Mouse (Mus musculus) monocyte, adult 2 months (primary cell): Measurements from ENCODE around the gene Cdc16.
"Not testable (repeated sequence)": the region's sequence is repeated elsewhere in the genome, so short reads cannot be mapped to it uniquely, and the experiment has no call there.

Experiments used
- DNase-seq, 2 experiments: peaks; one replicate each; pipeline ENCODE4 v3.0.0; 2022; ENCODE audit warnings: low spot score in 2 of 2, low read depth in 1 of 2

Cdc16 gene

DNA sequence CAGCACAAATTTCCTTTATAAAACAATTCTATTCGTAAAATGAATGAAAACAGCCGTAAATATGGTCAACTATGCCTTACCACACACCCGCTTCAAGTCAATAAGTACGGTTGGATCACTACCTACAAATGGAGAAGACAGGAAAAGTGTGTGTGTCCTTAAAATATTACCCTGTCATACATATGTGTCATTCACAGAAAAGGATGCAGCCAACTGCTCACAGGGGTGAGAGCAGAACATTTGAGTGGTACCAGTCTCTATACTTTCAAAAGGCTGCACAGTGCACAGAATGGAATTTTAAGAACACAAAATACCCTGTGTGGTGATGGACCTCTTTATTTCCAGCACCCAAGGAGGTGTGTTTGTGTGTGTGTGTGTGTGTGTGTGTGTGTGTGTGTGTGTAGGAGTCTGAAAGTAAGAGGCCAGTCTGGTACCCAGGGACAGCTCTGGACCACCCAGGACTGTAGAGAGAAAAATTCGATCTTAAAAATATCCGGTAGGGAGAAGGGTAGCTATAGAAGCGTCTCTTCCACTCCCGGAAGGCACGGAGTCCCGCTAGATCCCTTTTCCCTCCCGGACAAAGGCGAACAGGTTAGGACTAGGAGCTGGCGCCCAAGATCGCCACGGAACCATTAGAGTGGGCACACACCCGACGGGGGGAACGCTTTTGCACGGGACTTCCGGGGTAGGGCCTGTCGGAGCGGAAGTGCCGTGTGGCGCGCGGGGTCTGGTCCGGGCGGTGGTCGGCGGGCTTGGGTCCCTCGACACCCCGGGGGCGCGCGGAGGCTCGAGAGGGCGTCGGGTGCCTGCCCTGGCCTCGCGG, at the start of gene Cdc16:
Gene Cdc16 (plus strand): TSS at position 695 of the 823 bp plus-strand sequence.
- DNase-seq: peak; percentile 43 to 74

DNA sequence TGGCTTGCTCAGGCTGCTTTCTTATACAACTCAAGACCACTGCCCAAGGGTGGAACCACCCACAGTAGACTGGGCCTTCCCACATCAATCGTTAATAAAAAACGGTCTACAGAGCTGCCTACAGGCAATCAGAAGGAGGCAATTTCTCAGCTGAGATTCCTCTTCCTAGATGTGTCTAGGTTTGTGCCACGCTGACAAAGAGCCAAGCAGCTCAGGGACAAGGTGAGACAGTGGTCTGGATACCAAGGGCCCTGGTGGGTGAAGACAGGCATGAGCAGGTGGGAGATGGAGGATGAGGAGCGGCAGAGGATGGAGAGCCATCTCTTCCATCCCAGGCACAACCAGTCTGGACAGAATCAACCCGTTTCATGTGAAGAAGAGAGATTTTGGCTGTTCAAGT, 49.0 kb upstream of the Cdc16 start:
- no peak for DNase-seq

DNA sequence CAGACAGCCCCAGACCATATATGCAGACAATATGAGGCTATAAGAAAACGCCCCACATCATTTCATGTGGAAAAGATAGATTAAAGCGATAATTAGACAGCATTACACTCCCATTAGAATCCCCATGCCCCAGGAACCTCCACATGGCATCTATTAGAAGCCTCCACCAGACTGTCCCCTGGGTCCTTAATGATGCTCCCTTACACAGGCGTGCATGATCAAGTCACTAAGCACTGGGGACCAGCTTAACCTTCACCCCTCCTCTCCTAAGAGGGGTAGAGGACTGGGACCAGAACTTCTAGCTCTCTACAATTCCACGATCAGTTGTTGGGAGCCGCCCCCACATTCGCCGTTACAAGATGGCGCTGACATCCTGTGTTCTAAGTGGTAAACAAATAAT, 38.5 kb upstream of the Cdc16 start:
- no peak for DNase-seq

DNA sequence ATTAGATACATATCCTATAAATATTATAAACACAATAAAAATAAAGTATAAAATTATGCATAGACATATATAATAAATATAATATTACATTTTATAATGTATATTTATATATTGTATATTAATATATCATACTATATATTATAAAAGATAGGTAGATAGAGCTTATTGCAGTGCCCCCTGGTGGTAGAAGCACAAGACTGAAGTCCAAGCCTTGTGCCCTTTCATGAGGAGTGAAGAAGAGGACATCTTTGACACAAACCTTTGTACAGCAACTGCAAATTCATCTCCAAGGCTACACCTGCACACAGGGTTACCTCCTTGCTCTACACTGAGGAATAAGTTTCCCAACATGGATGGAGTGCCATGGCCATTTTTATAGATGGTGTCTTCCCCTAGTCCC, 31.8 kb upstream of the Cdc16 start:
- peak in 1 of 2 experiments; percentile 26 for DNase-seq

DNA sequence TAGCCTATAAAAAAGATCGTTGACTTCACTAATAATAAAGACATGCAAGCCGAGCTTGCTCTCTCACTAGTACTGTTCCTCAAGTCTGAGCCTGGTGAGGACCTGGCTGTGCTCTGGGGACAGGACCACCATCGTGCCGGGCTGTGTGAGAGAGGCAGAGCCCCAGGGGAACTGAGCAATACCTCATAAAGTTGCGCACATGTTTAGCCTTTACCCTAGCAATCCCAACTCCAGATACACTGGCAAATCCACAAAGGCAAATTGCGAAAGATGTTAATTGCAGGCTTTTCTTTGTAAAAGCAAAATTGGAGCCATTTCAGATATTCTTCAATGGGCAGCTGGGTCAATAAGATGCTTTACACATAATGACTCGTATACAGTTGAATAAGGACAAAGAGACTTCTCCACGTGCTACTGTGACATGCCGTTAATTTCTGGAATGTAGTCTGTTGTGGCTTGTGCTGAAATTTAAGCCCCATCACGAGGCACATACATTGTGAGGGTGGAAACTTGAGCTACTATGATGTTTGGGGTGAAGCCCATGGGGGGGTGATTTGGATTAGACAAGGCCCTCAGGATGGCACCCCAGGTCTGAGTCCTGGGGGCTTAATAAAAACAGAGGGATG, 29.9 kb upstream of the Cdc16 start:
- no peak for DNase-seq

DNA sequence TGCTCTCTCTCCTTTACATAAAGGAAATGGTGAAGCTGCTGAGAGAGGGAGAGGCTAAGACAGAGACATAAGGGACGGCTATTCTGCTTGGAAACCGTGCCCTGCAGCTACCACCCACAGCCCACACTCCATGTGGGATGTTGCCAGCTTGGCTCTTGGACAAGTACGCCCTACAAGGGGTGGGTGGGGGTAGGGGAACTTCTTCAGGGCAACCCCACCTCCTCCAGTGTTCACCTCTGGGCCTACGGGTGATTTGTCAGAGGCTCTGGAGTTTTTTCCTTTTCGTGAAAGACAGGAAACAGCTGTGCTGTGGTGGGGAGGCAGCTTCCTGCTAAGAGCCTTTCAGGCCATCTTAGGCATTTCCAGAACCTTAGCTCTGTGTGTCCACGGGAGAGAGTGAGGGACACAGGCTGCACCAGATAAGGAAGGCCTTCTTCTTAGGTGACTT, 17.1 kb upstream of the Cdc16 start:
- no peak for DNase-seq

DNA sequence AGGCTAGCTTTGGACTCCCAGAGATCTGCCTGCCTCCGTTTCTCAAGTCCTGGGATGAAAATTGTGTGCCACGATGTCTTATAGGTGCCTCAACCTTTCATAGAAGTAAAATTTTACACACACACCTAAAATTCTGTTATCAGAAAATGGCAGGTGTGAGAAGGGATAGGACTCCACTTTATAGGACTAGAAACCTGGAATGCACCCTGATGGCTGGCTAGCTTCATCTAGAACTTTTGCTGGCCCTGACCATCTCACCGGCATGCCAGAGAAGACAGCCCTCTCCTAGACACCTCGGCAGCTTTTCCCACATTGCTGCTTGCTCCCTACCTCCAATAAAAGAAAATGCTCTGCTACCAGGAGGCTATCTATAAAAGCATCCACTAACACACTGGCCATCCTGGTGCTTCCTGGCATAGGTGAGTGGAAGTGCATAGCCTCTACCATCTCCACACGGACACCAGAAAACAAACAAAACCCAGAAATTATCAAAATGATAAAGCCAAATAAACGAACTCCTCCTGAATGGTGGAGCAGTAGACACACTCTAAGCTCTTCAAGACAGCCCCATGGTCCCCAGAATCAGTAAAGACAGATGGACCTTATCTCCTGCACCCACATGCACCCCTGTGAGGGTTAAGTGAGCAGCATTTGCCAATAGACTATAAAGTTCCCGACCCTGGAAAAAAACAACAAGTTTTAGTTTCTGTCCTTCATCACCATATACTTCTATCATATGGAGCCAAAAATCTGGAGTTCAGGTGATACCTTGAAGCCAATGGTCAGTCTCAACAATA, 16.5 kb upstream of the Cdc16 start:
- no peak for DNase-seq

DNA sequence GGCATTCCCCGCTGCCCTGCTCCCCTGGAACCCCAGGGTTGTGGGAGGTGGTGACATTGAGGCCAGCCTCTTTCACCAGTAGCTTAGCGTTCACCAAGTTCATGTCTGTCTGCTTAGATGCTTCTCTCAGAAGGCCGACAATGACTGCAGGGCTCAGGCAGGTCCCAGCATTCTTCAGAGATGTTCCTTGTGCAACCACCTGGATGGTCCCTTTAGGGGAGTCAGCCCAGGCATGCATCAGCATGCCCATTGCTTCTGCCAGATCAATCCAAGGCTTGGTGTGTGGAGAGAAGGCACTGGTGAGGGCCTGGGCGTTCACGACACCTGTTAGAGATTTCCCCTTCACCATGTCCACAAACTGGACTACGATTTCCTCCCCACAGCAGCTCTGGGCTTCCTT, 11.3 kb upstream of the Cdc16 start:
- not testable (repeated sequence) for DNase-seq

DNA sequence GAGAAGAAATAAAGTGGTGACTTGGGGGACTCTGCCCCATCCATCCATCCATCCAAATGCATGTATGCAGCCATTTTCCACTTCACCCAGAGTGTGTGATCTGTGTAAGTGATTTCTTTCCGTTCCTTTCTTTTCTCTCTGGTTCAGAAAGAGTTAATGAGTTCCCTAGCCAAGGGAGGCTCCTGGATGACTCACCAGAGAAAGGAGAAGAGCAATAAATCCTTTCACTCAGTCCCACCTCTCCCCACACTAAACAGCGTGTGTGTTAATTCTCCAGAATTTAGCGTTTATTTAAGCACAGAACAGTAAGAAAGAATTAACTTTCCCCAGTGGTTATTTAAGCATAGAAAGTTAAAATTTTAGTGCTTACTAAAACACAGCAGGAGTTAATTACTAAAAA, 9.8 kb upstream of the Cdc16 start:
- DNase-seq: no peak

DNA sequence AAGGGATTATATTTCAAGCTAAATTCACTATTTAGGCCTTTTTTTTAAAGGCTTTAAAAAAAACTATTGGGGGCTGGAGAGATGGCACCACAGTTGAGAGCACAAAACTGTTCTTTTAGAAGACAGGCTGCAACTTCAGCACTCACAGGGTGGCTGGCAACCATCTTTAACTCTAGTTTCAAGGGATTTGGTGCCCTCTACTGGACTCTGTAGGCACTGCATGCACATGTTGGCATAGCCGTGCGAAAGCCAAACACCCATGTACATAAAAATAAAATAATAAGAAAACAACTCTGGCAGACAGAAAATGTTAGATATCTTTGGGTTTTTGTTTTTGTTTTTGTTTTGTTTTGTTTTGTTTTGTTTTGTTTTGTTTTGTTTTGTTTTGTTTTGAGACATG, 3.8 kb upstream of the Cdc16 start:
- DNase-seq: peak; percentile 33 to 71

DNA sequence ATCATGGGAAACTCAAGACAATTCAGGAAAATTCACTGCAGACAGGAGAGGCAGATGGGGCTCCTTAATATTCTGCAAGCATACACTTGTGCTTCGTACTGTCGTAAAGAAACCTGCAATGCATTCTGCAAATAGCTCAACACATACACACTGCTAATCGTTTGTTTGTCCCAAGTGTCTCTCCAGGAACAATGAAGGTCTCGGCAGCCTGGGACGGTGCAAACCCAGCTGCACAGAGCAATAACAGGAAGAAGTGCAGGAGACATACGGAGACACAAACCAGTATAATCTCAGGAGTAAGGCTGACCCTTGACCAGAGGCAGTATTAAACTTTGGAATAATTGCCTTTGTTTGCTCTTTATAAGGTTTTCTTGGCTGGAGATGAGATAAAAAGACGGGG, 996 bp upstream of the Cdc16 start:
- DNase-seq: no peak

DNA sequence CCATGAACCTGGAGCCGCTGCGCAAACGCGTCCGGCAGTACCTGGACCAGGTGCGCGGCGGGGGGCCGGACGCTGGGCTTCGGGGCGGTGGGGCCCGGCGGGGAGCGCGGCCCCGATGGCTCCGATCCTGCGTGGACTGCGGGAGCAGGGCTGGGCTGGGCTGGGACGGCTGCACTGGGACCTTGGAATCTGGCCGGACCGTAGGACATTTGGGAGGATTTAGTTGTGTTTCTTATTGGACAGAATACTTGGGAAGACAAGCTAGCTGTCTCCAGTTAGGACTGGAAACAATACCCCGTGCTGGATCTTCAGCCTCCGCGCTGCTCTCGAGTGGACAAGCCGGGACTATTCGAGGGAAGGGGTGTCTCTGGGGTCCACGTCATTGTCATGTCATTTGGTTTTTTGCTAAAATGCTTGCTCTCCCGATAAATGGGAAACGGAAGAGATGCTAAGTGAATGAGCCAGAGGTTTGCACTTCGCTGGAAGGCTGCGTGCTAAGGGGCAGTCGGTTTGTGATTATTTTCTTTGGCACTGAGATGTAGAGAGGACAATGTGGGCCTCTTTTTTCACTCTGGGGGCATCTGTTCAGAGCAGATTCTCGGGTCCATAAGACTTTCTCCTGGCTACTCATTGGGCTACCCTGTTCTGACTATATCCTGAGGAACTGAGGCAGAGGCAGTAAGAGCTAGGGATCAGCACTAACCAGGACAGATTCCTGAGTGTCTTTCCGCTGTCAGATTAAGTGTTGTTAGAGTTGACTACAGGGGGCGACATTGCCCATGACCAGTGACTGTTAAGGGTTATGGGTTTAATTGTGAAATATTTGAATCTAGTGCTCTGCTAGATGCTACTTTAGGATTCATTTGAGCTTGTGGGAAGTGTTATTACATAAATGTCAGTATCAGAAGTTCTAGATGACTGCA, 590 bp downstream of the Cdc16 start:
- DNase-seq: peak; percentile 14 to 18

DNA sequence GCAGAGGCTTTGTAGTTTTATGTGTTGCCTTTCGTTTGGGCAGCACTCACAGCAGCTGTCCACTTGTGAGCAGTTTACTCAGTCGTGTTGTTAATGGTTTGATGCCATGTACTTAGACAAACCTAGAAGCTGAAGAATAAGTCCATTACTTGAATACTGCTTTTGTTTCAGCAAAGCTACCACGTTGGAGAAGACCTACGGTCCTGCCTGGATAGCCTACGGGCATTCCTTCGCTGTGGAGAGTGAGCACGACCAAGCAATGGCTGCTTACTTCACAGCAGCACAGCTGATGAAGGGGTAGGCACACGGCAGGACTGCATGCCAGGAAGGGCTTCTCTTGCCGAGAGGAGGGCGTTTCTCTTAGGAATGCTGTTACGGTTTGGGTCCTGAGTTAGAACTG, 11.7 kb downstream of the Cdc16 start:
- no peak for DNase-seq

DNA sequence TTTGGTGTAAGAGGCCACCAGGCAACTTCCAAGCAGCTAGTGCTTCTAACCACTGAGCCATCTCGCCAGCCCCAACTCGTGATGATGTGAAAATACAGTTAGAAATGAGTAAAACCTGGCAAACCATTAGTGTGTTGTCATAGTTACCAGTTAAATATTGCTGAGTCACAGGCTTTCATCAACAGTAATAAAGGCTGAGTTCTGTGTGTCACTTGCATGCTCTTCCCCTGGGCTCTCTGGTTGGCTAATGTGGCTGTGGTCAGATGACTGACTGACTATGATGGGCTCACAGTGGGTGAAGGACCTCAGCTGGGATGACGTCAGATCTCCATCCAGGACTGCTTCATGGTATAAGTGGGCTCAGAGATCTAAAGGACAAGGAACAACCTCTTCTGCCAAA, 23.1 kb downstream of the Cdc16 start:
- DNase-seq: no peak

DNA sequence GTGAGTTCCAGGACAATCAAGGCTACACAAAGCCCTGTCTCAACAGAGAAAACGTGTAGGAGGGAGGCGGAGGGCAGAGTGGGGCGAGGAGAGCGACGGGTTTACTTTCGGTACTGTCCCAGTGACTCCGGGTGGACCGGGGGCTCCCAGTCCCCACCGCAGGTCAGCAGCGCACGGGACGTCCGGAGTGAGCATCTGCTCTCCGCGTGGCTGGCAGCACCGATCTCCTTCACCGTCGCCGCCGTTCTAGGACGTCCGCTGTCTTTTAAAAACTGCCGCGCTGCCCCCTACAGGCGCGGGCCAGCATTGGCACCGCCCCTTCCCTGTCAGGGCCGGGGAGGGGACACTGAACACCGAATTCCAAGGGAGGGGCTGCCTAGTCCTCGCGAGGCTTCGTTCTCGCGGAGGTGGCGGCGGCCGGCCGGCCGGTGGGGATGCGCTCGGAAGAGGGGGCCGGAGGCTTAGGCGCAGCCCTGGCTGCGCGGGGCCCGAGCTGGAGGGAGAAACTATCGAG, 27.8 kb downstream of the Cdc16 start, which contains the start of gene Upf3a:
Gene Upf3a (plus strand): TSS at position 366 of the 514 bp plus-strand sequence.
- DNase-seq: peak; percentile 79 to 89

DNA sequence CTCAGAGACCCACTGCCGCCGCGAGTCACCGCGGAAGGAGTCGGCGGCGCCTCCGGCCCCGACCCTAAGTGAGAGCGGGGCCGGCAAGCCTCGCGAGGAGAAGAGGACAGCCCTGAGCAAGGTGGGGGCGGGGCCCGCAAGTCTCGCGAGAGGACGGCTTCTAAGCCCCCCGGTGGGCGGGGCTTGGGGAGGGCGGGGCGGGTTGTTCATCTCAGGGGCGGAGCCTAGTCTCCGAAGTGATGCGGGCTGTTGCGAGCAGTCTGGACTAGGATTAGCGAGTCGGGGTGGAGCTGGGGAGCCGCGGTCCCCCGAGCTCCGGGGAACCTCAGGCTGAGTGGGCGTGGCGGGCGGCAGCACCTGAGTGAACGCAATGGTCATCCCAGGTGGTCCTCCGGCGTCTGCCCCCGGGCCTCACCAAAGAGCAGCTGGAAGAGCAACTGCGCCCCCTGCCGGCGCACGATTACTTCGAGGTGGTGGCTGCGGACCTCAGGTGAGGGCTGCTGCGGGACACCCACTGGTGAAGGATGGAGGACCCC, 28.4 kb downstream of the Cdc16 start:
- DNase-seq: peak; percentile 74 to 93

DNA sequence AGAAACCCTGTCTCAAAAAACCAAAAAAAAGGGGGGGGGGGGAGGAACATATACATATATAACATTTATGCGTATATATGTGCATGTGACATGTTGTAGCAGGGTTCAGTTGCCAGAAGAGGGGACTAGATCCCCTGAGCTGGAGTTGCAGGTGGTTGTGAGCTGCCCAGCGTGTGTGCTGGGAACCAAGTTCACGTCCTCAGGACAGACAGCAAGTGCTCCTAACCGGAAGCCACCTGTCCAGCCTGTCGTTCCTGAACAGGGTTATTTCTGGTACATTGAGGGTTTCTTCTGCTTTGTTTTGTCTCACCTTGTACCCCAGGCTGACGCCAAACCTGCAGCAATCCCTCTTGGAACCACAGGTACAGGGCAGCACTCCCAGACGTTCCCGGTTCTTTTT, 32.1 kb downstream of the Cdc16 start:
- no peak for DNase-seq

DNA sequence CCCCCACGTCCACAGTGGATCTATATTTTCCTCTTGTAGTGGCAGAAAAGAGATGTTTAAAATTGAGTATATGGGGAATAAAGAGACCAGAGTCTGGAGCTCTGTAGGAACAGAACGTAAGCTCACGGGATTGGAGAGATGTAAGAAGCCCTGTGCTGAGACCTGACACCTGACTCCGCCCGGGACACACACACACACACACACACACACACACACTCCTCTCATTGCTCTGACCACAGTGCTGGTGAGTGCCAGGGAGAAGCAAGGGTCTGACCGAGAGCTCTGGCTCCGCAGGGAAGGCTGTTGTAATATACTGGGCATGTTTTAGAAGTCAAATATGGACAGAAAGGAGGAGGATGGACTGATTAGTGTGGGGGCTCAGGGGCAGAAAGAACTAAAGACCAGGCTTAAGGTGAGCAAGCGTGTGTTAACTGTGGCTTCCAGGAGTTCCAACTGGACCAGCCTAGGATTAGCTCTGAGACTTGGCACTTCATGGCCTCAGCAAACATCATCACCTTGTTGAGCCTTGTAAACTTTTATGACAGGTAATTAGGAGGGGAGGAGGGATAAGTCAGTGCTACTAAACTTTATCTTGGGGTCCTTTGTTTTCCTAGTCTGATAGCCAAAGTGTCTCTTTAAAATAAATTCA, 35.7 kb downstream of the Cdc16 start:
- no peak for DNase-seq

DNA sequence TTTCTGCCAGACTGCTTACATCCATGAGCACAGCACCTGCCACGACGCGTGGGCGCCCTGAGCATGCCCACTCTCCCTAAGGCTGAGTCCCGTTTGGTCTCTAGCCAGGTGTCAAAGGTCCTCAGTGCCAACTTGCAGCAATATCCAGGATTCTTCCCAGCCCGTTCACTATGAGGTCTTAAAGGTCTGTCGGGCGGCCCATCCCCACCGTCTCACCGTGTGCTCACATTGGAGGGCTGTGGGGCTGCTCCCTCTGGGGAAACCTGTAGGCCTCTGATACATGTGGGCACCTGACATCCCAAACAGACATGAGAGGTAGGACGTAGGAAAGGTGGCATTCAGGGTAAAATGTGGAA, 36.2 kb downstream of the Cdc16 start:
- no peak for DNase-seq

DNA sequence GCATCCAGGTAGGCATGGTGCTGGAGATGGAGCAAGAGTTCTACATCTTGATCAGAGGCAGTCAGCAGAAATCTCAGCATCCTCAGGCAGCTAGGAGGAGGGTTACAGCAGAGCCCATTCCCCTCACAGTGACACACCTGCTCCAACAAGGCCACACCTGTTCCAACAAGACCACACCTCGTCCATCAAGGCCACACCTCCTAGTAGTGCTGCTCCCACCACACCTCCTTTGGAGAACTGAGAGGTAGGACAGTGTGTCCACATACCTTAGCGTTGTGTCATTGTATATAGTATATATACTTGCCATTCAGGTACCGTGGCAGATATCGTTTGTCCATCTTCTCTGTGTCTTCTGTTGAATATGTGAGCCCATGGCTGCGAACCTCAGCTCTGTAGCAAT, 40.2 kb downstream of the Cdc16 start:
- no peak for DNase-seq
